Mouse (Mus musculus) adrenal gland, postnatal 14 days (tissue): ENCODE results near the gene Accsl. TPM values are rescaled to one million over a fixed set of nuclear protein-coding genes. Genes with fewer than 3 reads are reported as not detected.
A peak's percentile ranks its signal among the peaks of the same experiment; 100 is the strongest.

Experiments used
- DNase-seq: peaks from one replicate; pipeline ENCODE4 v3.0.0; 2021; ENCODE audit warnings: mixed read lengths
- long read RNA-seq, 2 experiments: library from polyadenylated mRNA; stranded (forward); transcript quantifications; one replicate each; pipeline ENCODE4 v2.0.0; 2021
- total RNA-seq: library from RNA; stranded (reverse); gene quantifications from 2 replicates; pipeline ENCODE4 v1.2.3, GENCODE M21; 2021

Accsl gene
- total RNA-seq, result 1.2 TPM in 2 replicates
- long read RNA-seq, experiment 1, result 0 reads
- long read RNA-seq, experiment 2, result 0 reads

- DNase-seq, result no peak
Observed at GRCm38 (mm10) chr2:93869107-93869600, at the start of gene Accsl. TSS of gene Accsl (minus strand) at chr2:93869157.

- DNase-seq, result no peak
Observed at GRCm38 (mm10) chr2:93913552-93913951, 44.6 kb upstream of the Accsl start.

- DNase-seq, result peak; percentile 64
Observed at GRCm38 (mm10) chr2:93911942-93912341, 43.0 kb upstream of the Accsl start.

- peak; percentile 67 for DNase-seq
Observed at GRCm38 (mm10) chr2:93909716-93910115, 40.8 kb upstream of the Accsl start.

GRCm38 (mm10) chr2:93907519-93908294 lies 38.8 kb upstream of the Accsl start:
- DNase-seq, result peak; percentile 52

GRCm38 (mm10) chr2:93906316-93906715 lies 37.4 kb upstream of the Accsl start:
- DNase-seq, result peak; percentile 54

GRCm38 (mm10) chr2:93903415-93903814 lies 34.5 kb upstream of the Accsl start:
- DNase-seq, result no peak

- DNase-seq, result no peak
Observed at GRCm38 (mm10) chr2:93902680-93903305, 33.8 kb upstream of the Accsl start.

- DNase-seq, result no peak
Observed at GRCm38 (mm10) chr2:93899397-93900380, 30.7 kb upstream of the Accsl start.

GRCm38 (mm10) chr2:93891611-93892280 lies 22.8 kb upstream of the Accsl start:
- peak; percentile 67 for DNase-seq

- peak; percentile 57 for DNase-seq
Observed at GRCm38 (mm10) chr2:93890143-93890542, 21.2 kb upstream of the Accsl start.

GRCm38 (mm10) chr2:93889071-93889470 lies 20.1 kb upstream of the Accsl start:
- DNase-seq, result no peak

- no peak for DNase-seq
Observed at GRCm38 (mm10) chr2:93888366-93888765, 19.4 kb upstream of the Accsl start.

- no peak for DNase-seq
Observed at GRCm38 (mm10) chr2:93887273-93887672, 18.3 kb upstream of the Accsl start.

- peak; percentile 41 for DNase-seq
Observed at GRCm38 (mm10) chr2:93886013-93886794, 17.2 kb upstream of the Accsl start.

GRCm38 (mm10) chr2:93883066-93883465 lies 14.1 kb upstream of the Accsl start:
- no peak for DNase-seq

- peak; percentile 55 for DNase-seq
Observed at GRCm38 (mm10) chr2:93881640-93882367, 12.8 kb upstream of the Accsl start.

GRCm38 (mm10) chr2:93880981-93881380 lies 12.0 kb upstream of the Accsl start:
- DNase-seq, result no peak

GRCm38 (mm10) chr2:93880450-93880849 lies 11.5 kb upstream of the Accsl start:
- DNase-seq, result no peak

GRCm38 (mm10) chr2:93877005-93877404 lies 8.0 kb upstream of the Accsl start:
- no peak for DNase-seq
